Mouse (Mus musculus) gastrocnemius, adult 8-10 months (tissue): ENCODE data around the gene Map3k1. TPM values are rescaled to one million over a fixed set of nuclear protein-coding genes. Genes with fewer than 3 reads are reported as not detected.

ENCODE experiments used
- DNase-seq, 2 experiments: peaks; one replicate each; pipeline ENCODE4 v3.0.0; 2022; ENCODE audit warnings: low spot score in 2 of 2
- total RNA-seq, 4 experiments: library from RNA; stranded (reverse); gene quantifications; 2 replicates each; pipeline ENCODE4 v1.2.4; 2022

Gene Map3k1
- total RNA-seq, 4 experiments from 2014 or later, result 6.7 to 8.1 (median 7.2) TPM

DNA sequence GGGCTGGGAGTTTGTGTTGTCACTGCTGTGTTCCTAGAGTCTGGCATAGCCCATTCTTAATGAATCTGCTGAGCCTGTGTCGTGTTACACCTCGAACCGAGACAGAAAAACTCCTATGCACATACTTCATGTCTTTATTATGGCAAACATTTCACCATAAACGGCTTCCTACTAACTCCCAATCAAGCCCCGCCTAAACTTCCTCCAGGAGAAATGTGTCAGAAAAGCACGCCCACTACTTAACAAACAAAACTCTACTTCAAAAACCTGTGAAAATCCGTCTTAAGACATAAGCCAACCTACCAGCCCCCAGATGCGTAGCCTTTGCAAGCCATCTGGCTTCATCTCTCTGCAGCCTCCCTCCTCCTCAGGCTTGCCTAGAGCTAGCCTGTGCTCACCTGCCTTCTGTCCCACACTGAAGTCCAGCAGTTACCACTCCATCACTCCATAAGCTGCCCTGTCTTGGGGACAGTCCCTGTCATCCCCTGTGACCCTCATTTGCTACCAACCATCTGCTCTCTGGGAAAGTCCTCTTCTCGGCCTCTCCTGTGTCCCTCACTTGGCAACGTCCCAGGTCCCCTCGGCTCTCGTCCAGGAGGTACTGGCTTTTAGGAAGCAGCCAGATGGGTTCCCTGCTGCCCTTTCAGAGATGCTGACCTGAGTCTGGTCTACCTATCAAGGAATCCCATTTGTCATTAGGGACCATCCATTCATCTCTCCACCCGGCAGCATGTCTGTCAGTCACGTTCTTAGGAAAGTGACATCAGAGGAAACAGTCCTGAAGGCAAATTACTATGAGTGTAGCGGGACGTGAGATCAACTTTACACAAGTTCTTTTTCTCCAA is 16.4 kb downstream of the Map3k1 start:
- no peak for DNase-seq

DNA sequence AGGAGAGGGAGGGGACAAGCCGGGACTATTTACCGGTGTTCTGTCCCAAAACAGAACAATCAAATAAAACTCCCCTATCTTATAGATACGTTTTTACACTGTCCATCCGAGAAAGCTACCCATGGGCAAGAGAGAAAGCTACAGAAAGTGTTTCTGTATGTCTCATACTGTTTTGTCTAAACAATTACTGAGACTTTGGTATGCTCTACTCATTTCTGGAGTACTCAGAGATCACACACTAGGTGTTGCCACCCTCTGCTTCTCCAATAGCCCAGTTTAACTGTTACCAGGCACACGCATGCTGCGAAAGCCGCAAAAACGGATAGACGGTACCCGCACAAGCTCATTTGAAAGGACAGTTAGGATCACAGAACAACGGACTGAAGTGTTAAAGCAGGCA is 17.2 kb downstream of the Map3k1 start:
- DNase-seq, result no peak

DNA sequence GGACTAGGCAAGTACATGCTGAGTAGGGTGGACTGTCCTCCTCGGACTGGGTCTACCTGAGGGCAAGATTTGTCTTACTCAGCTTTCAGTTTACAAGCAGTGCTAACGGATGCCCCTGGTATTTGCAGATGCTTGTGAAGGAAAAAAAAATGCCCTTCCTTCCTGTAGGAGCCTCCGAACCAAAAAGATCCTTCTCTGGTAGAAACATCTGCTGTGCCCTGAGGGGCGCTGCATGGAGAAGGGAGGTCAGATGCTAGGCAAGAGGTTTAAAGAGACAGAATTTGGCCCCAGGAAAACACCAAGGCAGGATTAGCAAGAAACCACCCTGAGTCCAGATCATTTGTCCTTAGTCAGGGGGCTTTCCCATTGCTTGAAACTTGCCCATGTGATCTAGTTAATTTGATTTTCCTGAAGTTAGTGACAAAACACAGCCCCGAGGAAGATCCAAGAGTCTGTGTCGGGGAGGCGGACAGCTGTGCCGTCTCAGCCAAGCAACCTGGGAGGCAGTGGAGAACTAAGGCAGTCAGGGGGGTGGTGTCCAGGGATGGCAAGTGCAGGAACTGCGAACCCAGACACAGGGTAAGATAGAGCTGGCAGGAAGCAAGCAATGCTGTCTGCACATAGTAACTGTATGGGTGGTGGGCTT is 19.2 kb downstream of the Map3k1 start:
- no peak for DNase-seq

DNA sequence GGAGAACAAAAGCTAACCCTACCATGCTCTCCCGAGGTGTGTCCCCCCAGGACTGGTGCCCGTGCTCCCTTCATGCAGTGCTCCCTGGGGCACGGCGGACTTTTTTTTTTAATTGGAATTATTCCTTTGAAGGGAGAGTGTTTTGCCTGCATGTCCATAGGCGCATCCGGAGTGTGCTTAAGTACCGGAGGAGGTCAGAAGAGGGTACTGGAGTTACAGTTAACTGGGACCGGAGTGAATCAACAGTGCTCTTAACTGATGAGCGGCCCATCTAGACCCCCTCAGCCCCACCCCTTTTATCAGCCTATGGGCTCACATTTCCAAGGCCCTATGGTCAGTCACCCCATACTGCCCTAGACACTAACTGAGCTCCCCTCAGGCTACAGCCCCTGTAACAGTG is 19.9 kb downstream of the Map3k1 start:
- DNase-seq, result no peak

DNA sequence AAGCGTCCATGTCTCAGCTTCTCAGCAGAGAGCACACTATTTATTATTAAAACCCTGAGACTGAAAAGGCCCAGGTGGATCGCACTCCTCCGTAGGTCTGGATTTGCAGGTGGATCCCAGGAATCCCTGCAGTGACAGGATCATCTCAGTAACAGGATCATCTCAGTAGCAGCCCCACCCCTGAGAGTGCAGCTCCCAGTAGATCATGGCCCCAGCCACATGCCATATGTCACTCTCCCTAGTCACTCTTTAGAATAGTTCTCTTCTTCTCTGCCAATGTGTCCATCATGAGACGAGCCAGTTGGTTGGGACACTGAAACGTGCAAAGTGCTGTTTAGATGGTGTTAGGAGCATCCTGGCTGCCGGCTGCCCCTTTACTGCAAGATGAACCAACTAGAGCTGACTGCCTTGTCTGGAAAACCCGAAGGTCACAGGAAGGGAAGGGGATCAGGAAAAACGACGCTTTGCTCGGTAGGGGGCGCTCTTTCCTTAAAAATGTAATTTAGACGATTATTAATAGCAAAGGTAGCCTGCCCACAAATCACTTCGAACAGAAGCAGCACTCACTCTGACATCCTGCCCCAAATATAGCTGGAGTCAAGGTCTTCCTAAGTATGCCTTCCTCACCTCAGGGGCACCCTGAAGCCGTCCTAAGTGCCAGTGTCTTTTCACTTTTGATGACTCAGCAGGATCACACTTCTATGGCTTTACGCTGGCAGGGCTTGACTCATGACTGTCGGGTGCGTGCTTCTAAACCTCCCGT is 20.8 kb downstream of the Map3k1 start:
- peak; percentile 68 for DNase-seq

DNA sequence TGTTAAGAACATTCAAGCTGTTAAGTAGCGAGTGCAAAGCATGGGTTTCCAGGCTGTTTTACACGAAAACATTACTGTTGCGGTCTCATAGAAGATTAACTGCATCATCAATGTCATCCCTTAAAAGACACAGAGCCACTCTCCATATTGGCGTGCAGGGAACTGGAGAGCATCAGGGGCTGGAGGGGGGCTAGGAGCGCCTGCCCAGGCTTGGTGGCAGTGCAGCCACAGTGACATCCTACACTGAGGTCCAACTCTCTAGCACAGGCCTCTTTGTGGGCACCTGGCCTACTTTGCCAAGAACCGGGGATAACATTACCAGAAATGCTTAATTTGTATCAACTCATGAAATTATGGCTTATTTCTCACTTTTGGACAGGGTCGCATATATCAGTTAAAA is 22.2 kb downstream of the Map3k1 start:
- no peak for DNase-seq

DNA sequence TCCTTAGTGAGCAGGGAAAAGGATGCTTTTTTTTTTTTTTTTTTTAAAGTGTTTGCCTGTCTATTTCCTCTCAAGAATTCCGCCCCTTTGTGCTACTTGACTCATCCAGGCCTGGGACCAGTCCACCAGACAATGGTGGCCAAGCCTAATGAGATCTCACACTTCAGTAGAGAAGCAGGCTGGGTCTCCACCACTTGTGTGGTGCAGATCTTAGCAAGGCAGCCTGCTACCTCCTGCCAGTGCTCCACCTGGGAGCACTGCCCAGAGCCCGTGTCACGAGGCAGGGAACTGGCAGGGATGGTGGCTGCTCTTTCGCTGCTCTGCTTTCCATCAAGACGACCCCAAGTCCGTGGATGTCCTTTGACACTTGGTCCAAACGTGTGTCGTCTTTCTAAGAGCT is 25.3 kb downstream of the Map3k1 start:
- DNase-seq, result no peak

DNA sequence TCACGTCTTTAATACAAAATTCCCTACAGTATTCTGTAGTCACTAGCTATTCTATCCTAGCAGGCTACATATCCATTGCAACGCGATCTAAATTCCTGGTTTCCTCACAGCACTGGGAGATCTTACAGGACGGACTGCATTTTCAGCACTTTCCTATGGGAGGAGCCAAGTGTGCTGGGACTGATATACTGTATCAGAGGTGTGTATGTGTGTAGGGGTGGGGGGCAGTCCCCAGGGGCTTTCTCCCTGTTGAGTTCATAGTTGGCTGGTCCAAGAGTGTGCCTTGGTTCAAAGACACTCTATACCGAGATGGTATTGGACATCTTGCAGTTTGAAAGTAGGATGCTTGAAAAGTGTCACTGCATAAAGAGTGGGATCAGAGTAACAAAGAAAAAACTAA is 29.3 kb downstream of the Map3k1 start:
- no peak for DNase-seq

DNA sequence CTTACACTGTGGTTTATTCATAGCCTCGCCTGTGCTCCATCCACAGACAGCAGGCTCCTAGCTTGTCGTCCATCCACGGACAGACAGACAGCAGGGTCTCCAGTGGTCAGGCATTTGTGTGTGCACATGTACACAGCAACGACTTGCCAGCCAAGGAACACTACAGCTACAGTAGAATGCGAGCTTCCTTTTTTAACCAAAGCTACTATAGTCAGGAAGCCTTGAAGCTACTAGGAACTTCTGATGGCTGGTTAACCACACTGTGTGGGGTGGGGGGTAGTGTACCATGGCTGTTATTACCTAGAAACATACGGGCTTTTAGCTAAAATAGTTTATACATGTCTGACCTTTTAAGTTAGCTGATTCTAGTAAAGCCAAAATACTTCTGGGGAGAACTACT is 30.2 kb downstream of the Map3k1 start:
- no peak for DNase-seq

DNA sequence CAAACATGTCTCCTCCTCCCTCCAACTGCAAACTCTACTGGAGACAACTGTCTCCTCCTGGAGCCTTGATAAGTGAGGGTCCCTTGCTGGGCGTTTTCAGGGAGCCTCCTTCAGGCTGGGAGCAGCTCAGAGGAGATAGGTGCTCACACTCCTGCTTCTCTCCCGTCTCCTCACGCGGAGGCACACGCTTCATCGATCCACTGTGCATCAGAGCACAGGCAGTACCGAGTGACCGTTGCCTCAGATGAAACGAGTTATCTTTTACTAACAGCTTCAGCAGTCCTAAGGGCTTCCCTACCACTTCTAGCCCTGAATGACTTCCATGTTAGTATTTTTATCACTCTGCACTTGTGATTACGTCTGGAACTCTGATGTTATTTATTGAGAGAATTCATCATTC is 30.9 kb downstream of the Map3k1 start:
- DNase-seq, result no peak

DNA sequence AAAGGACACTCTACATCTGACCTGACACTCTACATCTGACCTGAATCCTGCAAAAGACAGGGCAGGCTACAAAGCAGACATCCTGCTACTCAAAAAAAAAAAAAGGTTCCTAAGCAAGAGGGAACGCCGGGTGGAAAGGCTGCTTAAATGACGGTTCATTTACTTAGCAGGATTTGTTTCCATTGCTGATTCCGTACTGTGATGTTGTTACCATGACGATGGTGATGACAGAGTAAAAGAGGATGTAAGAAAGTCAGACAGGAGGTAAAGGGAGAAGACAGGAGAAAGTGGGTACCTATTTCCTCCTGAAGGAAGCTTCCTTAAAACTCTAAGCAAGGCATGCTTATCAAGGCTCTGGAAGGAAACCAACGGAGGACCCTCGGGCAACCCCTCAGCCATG is 31.6 kb downstream of the Map3k1 start:
- DNase-seq, result no peak

DNA sequence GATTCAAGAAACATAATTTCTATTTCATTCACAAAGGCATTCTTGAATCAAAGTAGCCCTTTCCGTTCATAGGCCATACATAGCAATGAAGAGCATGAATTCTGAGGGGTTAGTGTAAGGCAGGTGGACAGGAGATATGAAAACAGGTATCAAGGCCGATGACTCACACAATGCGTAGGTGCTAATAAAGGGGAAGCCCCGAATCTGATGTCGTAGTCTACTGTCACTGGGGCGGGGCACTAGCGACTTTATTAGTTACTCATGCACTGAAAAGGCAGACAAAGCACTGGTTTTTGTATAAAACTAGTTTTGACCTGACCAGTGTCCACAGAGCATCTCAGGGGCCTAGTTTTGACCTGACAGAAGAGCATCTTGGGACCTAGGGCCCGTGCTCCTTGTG is 36.7 kb downstream of the Map3k1 start:
- no peak for DNase-seq

DNA sequence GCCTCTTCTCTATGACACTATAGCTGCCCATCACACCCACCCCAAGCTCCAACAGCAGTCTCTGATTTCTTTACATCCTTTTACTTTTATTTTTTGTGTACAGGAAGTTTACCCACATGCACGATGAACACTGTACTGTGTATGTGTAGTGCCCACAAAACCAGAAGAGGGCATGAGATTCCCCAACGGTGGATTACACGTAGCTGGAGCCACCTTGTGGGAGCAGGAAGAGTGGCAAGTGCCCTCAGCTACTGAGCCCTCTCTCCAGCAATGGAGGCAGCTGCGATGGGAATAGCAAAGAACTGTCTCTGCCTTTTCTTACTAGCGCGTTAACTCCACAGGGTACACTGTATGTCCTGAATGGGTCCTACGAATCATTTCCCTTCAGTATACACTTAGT is 37.6 kb downstream of the Map3k1 start:
- no peak for DNase-seq

DNA sequence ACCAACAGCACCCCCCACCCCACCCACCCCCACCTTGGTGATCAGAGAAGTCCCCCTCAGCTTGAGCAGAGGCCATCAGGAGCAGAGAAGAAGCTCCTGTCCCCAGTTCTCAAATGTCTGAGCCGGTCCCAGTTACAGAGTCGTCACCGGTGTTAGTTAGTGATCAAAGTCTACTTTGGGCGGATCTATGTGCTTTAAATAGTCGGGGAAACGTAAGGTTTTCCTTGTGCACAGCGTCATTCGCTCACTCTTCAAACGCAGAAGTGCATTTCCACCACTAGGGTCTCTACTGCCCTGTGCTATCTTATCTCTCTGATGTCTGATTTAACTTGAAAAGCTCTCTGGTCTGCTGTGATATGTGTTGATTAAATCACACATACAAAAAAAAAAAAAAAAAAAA is 38.0 kb downstream of the Map3k1 start:
- no peak for DNase-seq

DNA sequence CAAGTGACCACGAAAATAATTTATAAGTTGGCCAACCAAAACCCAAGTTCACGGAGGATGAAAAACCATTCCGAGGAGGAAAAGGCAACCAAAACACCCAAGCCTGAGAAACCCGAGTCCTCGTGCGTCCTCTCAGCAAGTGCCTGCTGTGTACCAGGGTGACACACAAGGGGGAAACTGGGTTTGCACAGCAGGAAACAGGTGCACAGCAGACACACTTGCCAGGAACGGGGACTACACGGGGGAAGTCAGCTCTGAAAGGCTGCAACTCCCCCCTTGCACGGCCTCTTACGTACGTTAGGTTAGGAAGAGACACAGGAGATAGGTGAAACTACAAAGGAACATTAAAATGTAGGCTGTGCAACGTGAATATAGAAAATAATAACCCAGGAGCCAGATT is 46.3 kb downstream of the Map3k1 start:
- DNase-seq, result no peak

DNA sequence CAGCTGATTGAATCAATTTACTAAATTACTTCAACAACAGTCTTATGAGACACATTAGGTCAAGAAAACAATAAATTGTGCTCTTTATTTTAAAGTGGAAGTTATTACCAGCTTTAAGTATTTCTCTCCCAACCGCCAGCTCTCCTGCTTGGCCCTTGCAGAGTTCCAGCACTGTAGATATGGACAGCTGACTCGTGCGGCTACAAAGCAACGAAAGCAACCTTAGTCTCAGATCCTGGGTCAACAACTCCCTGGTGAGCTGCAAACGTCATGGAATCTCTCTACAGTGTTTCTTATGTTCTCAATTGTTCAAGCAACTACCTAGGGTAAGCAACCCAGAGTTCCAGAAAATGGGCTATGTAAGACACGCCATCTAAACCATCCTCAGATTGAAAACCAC is 51.8 kb downstream of the Map3k1 start:
- no peak for DNase-seq

DNA sequence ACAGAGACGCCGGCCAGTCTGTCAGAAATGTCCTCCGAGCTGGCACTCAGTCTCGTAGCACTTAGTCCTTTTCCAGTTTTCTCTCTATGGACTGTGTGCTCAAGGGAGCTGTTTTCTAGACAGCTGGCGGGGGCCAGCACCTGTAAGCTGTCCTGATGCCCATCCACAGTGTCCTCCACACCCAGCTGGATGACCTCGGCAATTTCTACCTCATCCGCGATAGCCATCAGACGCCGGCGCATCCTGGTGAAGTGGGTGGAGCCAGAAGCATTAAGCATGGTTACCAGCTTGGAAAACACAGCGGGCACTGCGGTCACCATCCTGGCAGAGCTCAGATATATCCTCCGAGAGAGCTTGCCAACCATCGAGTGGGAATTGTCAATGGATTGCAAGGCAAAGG is 52.9 kb downstream of the Map3k1 start:
- no peak for DNase-seq

DNA sequence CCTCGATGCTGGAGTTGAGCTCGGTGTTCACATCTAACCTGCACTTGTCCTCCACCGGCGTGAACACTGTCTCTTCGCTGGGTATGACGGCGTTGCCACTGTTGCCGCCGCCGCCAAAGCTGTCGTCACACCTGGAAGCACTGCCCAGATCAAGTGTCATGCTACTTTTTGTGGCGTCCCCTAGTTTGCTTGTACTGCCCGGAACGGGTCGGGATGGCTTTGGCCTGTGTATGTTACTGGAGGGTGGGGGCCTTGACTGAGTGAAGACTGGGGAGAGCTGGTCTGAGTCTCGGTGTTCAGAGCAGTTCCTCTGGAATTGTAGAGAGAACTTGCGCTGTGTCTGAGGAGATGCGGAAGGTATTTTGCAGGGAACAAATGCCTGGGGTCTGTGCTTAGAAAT is 53.4 kb downstream of the Map3k1 start:
- DNase-seq, result no peak

DNA sequence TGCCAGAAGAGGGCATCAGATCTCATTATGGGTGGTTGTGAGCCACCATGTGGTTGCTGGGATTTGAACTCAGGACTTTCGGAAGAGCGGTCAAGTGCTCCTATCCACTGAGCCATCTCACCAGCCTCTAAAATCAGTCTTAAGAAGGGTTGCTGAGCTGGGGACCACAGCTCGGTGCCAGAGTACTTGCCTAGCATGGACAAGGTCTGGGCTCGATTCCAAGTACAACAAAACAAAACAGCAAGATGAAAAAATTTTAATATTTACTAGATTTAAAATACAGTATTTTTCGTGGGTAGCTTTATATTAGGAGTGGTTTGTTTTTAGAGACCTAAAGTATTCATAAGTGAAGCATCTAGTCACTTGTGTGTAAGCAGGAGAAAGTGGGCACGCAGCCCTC is 55.5 kb downstream of the Map3k1 start:
- no peak for DNase-seq

DNA sequence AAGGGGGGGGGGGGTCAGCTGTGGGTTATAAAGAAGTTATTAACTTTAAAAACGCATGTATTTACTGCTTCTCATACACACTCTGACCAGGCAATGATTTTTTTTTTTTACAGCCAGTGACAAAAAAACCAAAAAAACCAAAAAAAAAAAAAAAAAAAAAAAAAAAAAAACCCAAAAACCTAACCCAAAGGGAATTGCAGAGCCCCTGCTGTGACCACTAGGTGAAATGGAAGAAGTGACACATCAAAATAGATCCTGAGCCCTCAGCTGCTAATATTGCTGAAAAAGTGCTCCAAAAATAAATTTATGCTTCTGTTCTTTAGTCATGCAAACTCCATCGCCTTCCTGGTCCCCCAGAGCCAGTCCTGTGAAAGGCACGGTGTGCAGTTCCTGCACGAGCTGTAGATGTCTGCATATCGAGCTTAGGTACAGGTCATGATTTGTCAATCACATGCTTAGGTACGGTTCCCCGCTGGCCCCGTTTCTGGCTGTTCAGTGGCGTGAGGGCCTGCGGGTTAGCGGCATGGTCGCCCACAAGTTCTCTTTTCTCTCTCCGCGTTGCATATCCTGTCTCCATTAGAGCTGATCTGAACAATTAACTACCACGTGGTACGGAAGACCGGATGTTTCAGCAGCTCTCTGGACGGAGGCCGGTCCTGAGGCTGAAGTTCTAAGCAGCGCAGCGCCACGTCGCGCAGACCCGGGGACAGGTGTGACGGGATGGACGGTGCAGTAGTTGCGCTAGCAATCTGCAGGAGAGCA is 60.3 kb downstream of the Map3k1 start:
- no peak for DNase-seq

DNA sequence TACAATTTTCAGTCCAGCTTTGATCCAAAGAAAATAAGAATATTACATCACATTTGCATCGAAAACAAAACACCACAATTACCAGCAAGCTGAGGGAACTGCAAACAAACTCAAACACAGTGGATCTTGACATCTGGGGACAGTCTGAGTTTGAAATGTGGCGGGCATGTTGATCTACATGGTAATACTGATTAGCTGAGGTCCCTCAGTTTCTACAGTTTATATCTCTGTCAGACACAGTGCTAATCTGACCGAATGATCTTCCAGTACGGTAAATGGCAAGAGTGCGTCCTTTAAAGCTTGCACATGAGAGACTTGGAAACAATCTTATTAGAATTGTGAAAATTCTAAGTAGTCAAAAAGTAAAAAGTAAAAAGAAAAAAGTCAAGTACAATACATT is 62.0 kb downstream of the Map3k1 start:
- no peak for DNase-seq

DNA sequence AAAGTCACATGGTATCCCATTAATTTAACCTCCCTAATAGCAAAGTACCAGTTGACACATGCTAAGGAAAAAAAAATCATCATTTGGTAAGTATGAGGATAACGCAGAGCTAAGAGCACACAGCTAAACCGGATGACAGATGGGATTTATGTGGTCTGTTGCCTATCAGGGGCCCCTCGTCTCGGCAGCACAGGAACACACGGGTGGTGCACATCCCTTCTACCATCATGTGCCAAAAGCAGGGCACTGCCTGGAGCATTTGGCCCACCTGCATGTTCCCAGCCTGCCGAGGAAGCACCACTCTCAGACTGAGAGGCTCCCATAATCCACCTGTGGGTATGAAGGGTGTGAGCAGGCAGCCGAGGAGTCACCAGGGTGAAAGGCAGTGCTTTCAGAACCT is 63.6 kb downstream of the Map3k1 start:
- DNase-seq, result no peak
